Mouse (Mus musculus): ENCODE data around the gene Tmco1.

DNA sequence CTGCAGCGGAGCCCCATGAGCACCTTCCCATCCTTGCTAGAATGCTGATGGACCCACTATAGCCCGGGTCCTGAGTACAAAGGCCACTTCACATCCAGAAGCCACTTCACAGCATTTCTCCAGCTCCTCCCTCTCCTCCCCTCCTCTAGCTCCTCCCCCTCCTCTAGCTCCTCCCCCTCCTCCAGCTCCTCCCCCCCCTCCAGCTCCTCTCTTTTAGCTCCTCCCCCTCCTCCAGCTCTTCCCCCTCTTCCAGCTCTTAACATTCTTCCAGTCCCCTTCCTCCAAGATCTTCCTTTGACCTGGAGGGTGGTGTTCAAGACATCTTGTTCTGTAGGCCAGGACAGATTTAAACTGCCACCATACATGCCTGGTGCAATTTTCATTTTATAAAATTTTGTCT is 8.1 kb upstream of the Tmco1 start:
- TF ChIP-seq MAFK (IDR thresholded peaks at IDR 0.05; ENCODE audit: insufficient read depth, low read depth, low read length) = no peak
- TF ChIP-seq HCFC1 (IDR thresholded peaks at IDR 0.05; ENCODE audit: borderline replicate concordance, insufficient read depth, low read length) = no peak
- no peak for TF ChIP-seq ZC3H11A (IDR thresholded peaks at IDR 0.05; ENCODE audit: borderline replicate concordance, low read depth, low read length)
- no peak for TF ChIP-seq ZNF384 (IDR thresholded peaks at IDR 0.05; ENCODE audit: low read depth, low read length)
- no peak for TF ChIP-seq CHD2 (IDR thresholded peaks at IDR 0.05; ENCODE audit: low read depth, low read length)
